Mouse (Mus musculus): Measurements from ENCODE around the gene Junb.
A peak's percentile ranks its signal among the peaks of the same experiment; 100 is the strongest.

The Junb gene

GRCm38 (mm10) chr8:84973079-84973478 is 5.4 kb downstream of the Junb start:
- DNase-seq (ENCODE audit: low read depth, low spot score) = no peak

- DNase-seq (ENCODE audit: low read depth, low spot score) = no peak
Observed at GRCm38 (mm10) chr8:84970913-84971312, 7.6 kb downstream of the Junb start.

- peak; percentile 58 for DNase-seq (ENCODE audit: low read depth, low spot score)
Observed at GRCm38 (mm10) chr8:84970135-84970790, 8.3 kb downstream of the Junb start.

- DNase-seq (ENCODE audit: low read depth, low spot score) = peak; percentile 87
Observed at GRCm38 (mm10) chr8:84969241-84970134, 9.0 kb downstream of the Junb start, which contains the start of the genes Gm49661, Prdx2 and Rnaseh2a. Gm49661 (minus strand) TSS chr8:84969433. Prdx2 (plus strand) TSS chr8:84969587. Rnaseh2a (minus strand) TSS chr8:84969767.

GRCm38 (mm10) chr8:84968650-84969049 is 9.9 kb downstream of the Junb start:
- DNase-seq (ENCODE audit: low read depth, low spot score) = no peak

GRCm38 (mm10) chr8:84967532-84968304 is 10.8 kb downstream of the Junb start:
- no peak for DNase-seq (ENCODE audit: low read depth, low spot score)

- DNase-seq (ENCODE audit: low read depth, low spot score) = no peak
Observed at GRCm38 (mm10) chr8:84966603-84967002, 11.9 kb downstream of the Junb start.

GRCm38 (mm10) chr8:84965731-84966291 is 12.7 kb downstream of the Junb start:
- DNase-seq (ENCODE audit: low read depth, low spot score) = peak; percentile 99

GRCm38 (mm10) chr8:84963952-84964351 is 14.6 kb downstream of the Junb start:
- no peak for DNase-seq (ENCODE audit: low read depth, low spot score)

- DNase-seq (ENCODE audit: low read depth, low spot score) = no peak
Observed at GRCm38 (mm10) chr8:84959811-84960210, 18.7 kb downstream of the Junb start.

GRCm38 (mm10) chr8:84956768-84957167 is 21.8 kb downstream of the Junb start:
- peak; percentile 94 for DNase-seq (ENCODE audit: low read depth, low spot score)

GRCm38 (mm10) chr8:84952612-84953255 is 25.8 kb downstream of the Junb start:
- peak; percentile 93 for DNase-seq (ENCODE audit: low read depth, low spot score)

- peak; percentile 47 for DNase-seq (ENCODE audit: low read depth, low spot score)
Observed at GRCm38 (mm10) chr8:84949753-84950152, 28.8 kb downstream of the Junb start.

GRCm38 (mm10) chr8:84947241-84947545 is 31.3 kb downstream of the Junb start:
- peak; percentile 57 for DNase-seq (ENCODE audit: low read depth, low spot score)

GRCm38 (mm10) chr8:84946528-84947240 is 31.8 kb downstream of the Junb start, which contains the start of gene Rtbdn:
Rtbdn (plus strand) TSS chr8:84946991.
- DNase-seq (ENCODE audit: low read depth, low spot score) = no peak

GRCm38 (mm10) chr8:84945633-84946527 is 32.6 kb downstream of the Junb start:
- DNase-seq (ENCODE audit: low read depth, low spot score) = peak; percentile 79

GRCm38 (mm10) chr8:84945235-84945632 is 33.3 kb downstream of the Junb start:
- DNase-seq (ENCODE audit: low read depth, low spot score) = no peak

GRCm38 (mm10) chr8:84944478-84945160 is 33.9 kb downstream of the Junb start:
- DNase-seq (ENCODE audit: low read depth, low spot score) = peak; percentile 93

GRCm38 (mm10) chr8:84943699-84944098 is 34.8 kb downstream of the Junb start:
- no peak for DNase-seq (ENCODE audit: low read depth, low spot score)

Measured in ZHBTc4 (cell line).